Mouse (Mus musculus): Measurements from ENCODE around the gene Nhsl1. TPM values are rescaled to one million over a fixed set of nuclear protein-coding genes. Genes with fewer than 3 reads are reported as not detected.

Gene Nhsl1
- polyA plus RNA-seq, 1 experiment from 2014 or later: 23.4 TPM

DNA sequence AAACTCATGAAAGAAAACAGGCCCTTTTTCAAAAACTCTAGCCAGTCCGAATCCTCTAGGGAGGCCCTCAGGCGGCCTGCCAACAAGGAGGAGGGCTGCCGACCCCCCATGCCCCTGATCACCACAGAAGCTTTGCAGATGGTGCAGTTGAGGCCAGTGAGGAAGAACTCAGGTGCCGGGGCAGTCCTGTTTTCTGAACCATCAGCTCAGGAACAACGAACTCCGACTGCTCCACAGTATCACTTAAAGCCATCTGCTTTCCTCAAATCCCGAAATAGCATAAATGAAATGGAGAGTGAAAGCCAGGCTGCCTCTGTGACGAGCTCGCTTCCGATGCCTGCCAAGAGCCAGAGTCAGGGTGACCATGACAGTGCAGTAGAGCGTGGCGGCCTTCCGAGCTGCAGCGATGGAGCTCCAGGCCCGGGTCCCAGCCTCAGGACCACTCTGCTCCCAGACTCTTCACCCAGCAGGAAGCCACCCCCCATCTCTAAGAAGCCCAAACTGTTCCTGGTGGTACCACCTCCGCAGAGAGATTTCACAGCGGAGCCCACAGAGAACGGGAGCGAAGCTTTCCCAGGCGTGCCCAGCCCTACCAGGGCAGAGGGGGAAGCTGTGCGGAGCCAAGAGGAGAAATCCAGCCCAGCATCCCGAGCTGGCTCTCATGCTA lies 207.5 kb downstream of the Nhsl1 start:
- no peak overlapping the region for H3K4me3 ChIP-seq (ENCODE audit: low read depth, low read length)
- no peak for DNase-seq (ENCODE audit: low spot score)
- H3K36me3 ChIP-seq (ENCODE audit: control insufficient read depth, insufficient read depth, low read length): peaks cover 9% of the 10 kb centered on the region; the same call in 1 of the 2 replicates
- H3K9ac ChIP-seq (ENCODE audit: low read depth, low read length): no peak overlapping the region
- peak; percentile 52; the same call in 1 of the 2 replicates for ATAC-seq (ENCODE audit: low FRiP score)
- H3K9me3 ChIP-seq (ENCODE audit: control insufficient read depth, low read length): no peaks in the 10 kb centered on the region
- H3K27me3 ChIP-seq (ENCODE audit: control insufficient read depth, insufficient read depth, low read length): no peaks in the 10 kb centered on the region
- H3K4me2 ChIP-seq (replicated peaks; ENCODE audit: low read depth, low read length): no peak overlapping the region
- H3K27ac ChIP-seq (ENCODE audit: low read depth, low read length): no peak overlapping the region
- H3K4me1 ChIP-seq (replicated peaks; ENCODE audit: control insufficient read depth, insufficient read depth, low read length): no peaks in the 10 kb centered on the region
- WGBS: 85% methylated on average over 22 of the region's 22 CpGs

GRCm38 (mm10) chr10:18526851-18527675 lies 208.3 kb downstream of the Nhsl1 start:
- Histone ChIP-seq H3K4me1 (replicated peaks; ENCODE audit: control insufficient read depth, insufficient read depth, low read length) (no peaks in the 10 kb centered on the region), H3K27ac (ENCODE audit: low read depth, low read length) (no peak overlapping the region), H3K9me3 (ENCODE audit: control insufficient read depth, low read length) (no peaks in the 10 kb centered on the region), H3K36me3 (ENCODE audit: control insufficient read depth, insufficient read depth, low read length) (peaks cover 13% of the 10 kb centered on the region; the same call in 1 of the 2 replicates), H3K9ac (ENCODE audit: low read depth, low read length) (no peak overlapping the region), H3K4me3 (ENCODE audit: low read depth, low read length) (no peak overlapping the region), H3K27me3 (ENCODE audit: control insufficient read depth, insufficient read depth, low read length) (no peaks in the 10 kb centered on the region), H3K4me2 (replicated peaks; ENCODE audit: low read depth, low read length) (no peak overlapping the region)
- 81% methylated on average over 20 of the region's 20 CpGs for WGBS
- peak; percentile 16; the same call in 1 of the 2 replicates for ATAC-seq (ENCODE audit: low FRiP score)
- no peak for DNase-seq (ENCODE audit: low spot score)

- WGBS: 77% methylated on average over 7 of the region's 7 CpGs
- H3K36me3 ChIP-seq (ENCODE audit: control insufficient read depth, insufficient read depth, low read length): peaks cover 13% of the 10 kb centered on the region; the same call in 1 of the 2 replicates
- no peak overlapping the region for H3K4me2 ChIP-seq (replicated peaks; ENCODE audit: low read depth, low read length)
- DNase-seq (ENCODE audit: low spot score) (no peak), ATAC-seq (ENCODE audit: low FRiP score) (no peak)
- H3K4me3 ChIP-seq (ENCODE audit: low read depth, low read length): no peak overlapping the region
- no peaks in the 10 kb centered on the region for H3K27me3 ChIP-seq (ENCODE audit: control insufficient read depth, insufficient read depth, low read length)
- H3K9me3 ChIP-seq (ENCODE audit: control insufficient read depth, low read length): no peaks in the 10 kb centered on the region
- H3K9ac ChIP-seq (ENCODE audit: low read depth, low read length): no peak overlapping the region
- H3K4me1 ChIP-seq (replicated peaks; ENCODE audit: control insufficient read depth, insufficient read depth, low read length): no peaks in the 10 kb centered on the region
- no peak overlapping the region for H3K27ac ChIP-seq (ENCODE audit: low read depth, low read length)
These were observed 209.0 kb downstream of the Nhsl1 start for GRCm38 (mm10) chr10:18527766-18528165.

- peak; percentile 64 for DNase-seq (ENCODE audit: low spot score)
- Histone ChIP-seq H3K4me2 (replicated peaks; ENCODE audit: low read depth, low read length) (no peak overlapping the region), H3K27me3 (ENCODE audit: control insufficient read depth, insufficient read depth, low read length) (no peaks in the 10 kb centered on the region), H3K9ac (ENCODE audit: low read depth, low read length) (no peak overlapping the region), H3K9me3 (ENCODE audit: control insufficient read depth, low read length) (no peaks in the 10 kb centered on the region), H3K4me1 (replicated peaks; ENCODE audit: control insufficient read depth, insufficient read depth, low read length) (no peaks in the 10 kb centered on the region), H3K4me3 (ENCODE audit: low read depth, low read length) (no peak overlapping the region), H3K27ac (ENCODE audit: low read depth, low read length) (no peak overlapping the region), H3K36me3 (ENCODE audit: control insufficient read depth, insufficient read depth, low read length) (peaks cover 13% of the 10 kb centered on the region; the same call in 1 of the 2 replicates)
- ATAC-seq (ENCODE audit: low FRiP score): no peak
- 57% methylated on average over 5 of the region's 5 CpGs for WGBS
These were observed 209.7 kb downstream of the Nhsl1 start for GRCm38 (mm10) chr10:18528475-18528874.

- no peak for ATAC-seq (ENCODE audit: low FRiP score)
- peaks cover 13% of the 10 kb centered on the region; the same call in 1 of the 2 replicates for H3K36me3 ChIP-seq (ENCODE audit: control insufficient read depth, insufficient read depth, low read length)
- no peaks in the 10 kb centered on the region for H3K4me1 ChIP-seq (replicated peaks; ENCODE audit: control insufficient read depth, insufficient read depth, low read length)
- H3K9ac ChIP-seq (ENCODE audit: low read depth, low read length): no peak overlapping the region
- no peak overlapping the region for H3K4me3 ChIP-seq (ENCODE audit: low read depth, low read length)
- no peaks in the 10 kb centered on the region for H3K27me3 ChIP-seq (ENCODE audit: control insufficient read depth, insufficient read depth, low read length)
- H3K9me3 ChIP-seq (ENCODE audit: control insufficient read depth, low read length): no peaks in the 10 kb centered on the region
- no peak for DNase-seq (ENCODE audit: low spot score)
- H3K27ac ChIP-seq (ENCODE audit: low read depth, low read length): no peak overlapping the region
- no peak overlapping the region for H3K4me2 ChIP-seq (replicated peaks; ENCODE audit: low read depth, low read length)
- 80% methylated on average over 4 of the region's 4 CpGs for WGBS
These were observed 210.4 kb downstream of the Nhsl1 start for GRCm38 (mm10) chr10:18529177-18529576.

- Histone ChIP-seq H3K27me3 (ENCODE audit: control insufficient read depth, insufficient read depth, low read length) (no peaks in the 10 kb centered on the region), H3K4me2 (replicated peaks; ENCODE audit: low read depth, low read length) (no peak overlapping the region), H3K36me3 (ENCODE audit: control insufficient read depth, insufficient read depth, low read length) (peaks cover 7% of the 10 kb centered on the region; the same call in 1 of the 2 replicates), H3K4me3 (ENCODE audit: low read depth, low read length) (no peak overlapping the region), H3K9me3 (ENCODE audit: control insufficient read depth, low read length) (no peaks in the 10 kb centered on the region), H3K9ac (ENCODE audit: low read depth, low read length) (no peak overlapping the region), H3K27ac (ENCODE audit: low read depth, low read length) (no peak overlapping the region), H3K4me1 (replicated peaks; ENCODE audit: control insufficient read depth, insufficient read depth, low read length) (no peaks in the 10 kb centered on the region)
- ATAC-seq (ENCODE audit: low FRiP score): no peak
- WGBS: 89% methylated on average over 4 of the region's 4 CpGs
- no peak for DNase-seq (ENCODE audit: low spot score)
These were observed 211.4 kb downstream of the Nhsl1 start for GRCm38 (mm10) chr10:18530161-18530560.

DNA sequence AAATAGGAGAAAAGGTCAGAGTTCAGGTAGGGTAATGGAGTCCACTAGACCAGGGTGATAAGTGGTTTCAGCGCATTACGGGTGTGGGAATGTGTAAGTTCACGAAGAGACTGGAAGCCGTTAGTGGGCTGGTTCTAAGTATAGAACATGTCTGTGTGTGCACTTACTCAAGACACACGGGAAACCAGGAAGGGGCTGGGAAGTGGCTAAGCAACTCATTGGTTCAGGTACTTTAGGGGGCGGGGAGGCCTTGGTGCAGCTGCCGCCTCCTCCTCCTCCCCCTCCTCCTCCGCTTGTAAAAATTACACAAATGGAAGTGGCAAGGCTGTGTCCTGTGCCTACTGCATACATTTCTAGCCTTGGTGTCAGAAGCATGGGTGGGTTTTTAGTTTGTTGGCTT lies 213.5 kb downstream of the Nhsl1 start:
- Histone ChIP-seq H3K27ac (ENCODE audit: low read depth, low read length) (no peak overlapping the region), H3K27me3 (ENCODE audit: control insufficient read depth, insufficient read depth, low read length) (no peaks in the 10 kb centered on the region), H3K4me1 (replicated peaks; ENCODE audit: control insufficient read depth, insufficient read depth, low read length) (no peaks in the 10 kb centered on the region), H3K4me3 (ENCODE audit: low read depth, low read length) (no peak overlapping the region), H3K9ac (ENCODE audit: low read depth, low read length) (no peak overlapping the region), H3K9me3 (ENCODE audit: control insufficient read depth, low read length) (no peaks in the 10 kb centered on the region), H3K36me3 (ENCODE audit: control insufficient read depth, insufficient read depth, low read length) (0 out of 2 replicates have a peak, but pooled peaks cover 4% of the 10 kb centered on the region), H3K4me2 (replicated peaks; ENCODE audit: low read depth, low read length) (no peak overlapping the region)
- DNase-seq (ENCODE audit: low spot score): no peak
- ATAC-seq (ENCODE audit: low FRiP score): no peak
- WGBS: 76% methylated on average over 8 of the region's 8 CpGs

DNA sequence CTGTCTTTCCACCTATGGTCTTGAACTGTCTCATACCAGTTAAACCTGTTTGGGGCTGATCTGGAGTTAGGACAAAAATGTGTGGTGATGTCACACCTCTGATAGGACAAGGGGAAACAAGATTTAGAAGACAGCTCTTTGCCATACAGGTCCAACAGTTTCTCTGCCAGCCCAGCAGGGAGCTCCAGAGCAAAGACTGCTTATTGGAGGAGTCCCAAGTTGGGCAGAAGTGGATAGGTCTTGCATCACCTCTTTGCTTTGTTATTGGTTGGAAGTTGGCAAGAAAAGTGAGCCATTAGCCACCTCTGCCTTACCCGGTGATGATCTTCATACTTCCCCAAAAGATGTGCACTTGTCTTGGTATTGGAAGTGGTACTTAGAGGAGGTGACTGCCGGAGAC lies 218.1 kb downstream of the Nhsl1 start:
- Histone ChIP-seq H3K4me3 (ENCODE audit: low read depth, low read length) (no peak overlapping the region), H3K27me3 (ENCODE audit: control insufficient read depth, insufficient read depth, low read length) (no peaks in the 10 kb centered on the region), H3K9ac (ENCODE audit: low read depth, low read length) (no peak overlapping the region), H3K4me1 (replicated peaks; ENCODE audit: control insufficient read depth, insufficient read depth, low read length) (no peaks in the 10 kb centered on the region), H3K36me3 (ENCODE audit: control insufficient read depth, insufficient read depth, low read length) (no peaks in the 10 kb centered on the region), H3K9me3 (ENCODE audit: control insufficient read depth, low read length) (no peaks in the 10 kb centered on the region), H3K4me2 (replicated peaks; ENCODE audit: low read depth, low read length) (no peak overlapping the region), H3K27ac (ENCODE audit: low read depth, low read length) (no peak overlapping the region)
- DNase-seq (ENCODE audit: low spot score) (no peak), ATAC-seq (ENCODE audit: low FRiP score) (no peak)
- WGBS: 92% methylated on average over 2 of the region's 2 CpGs

All from hindbrain, embryonic 11.5 days (tissue).